Mouse (Mus musculus): ENCODE measurements around the gene Zscan5b. TPM values are rescaled to one million over a fixed set of nuclear protein-coding genes. Genes with fewer than 3 reads are reported as not detected.

The Zscan5b gene
- total and polyA plus RNA-seq, 3 experiments = not detected

Other genes with a start within 250 kb of the Zscan5b start
- gene Vmn1r65, start 211.3 kb upstream of the Zscan5b start, total RNA-seq (2021) = not detected
- gene Vmn1r65, start 211.3 kb upstream of the Zscan5b start, polyA plus RNA-seq (2012; rRNA removed) = not detected in 2 replicates
- gene Nlrp4c, start 177.1 kb upstream of the Zscan5b start, total RNA-seq (2021) = not detected
- not detected in 2 replicates for gene Nlrp4c, start 177.1 kb upstream of the Zscan5b start, polyA plus RNA-seq (2012; rRNA removed)
- 10 to 100 TPM; 41.8 to 41.9 TPM for gene Zfp787, start 66.3 kb upstream of the Zscan5b start, total RNA-seq (2021)
- gene Zfp787, start 66.3 kb upstream of the Zscan5b start, polyA plus RNA-seq (2012; rRNA removed) = 73.8 and 87.1 TPM in 2 replicates
- gene Zfp444, start 50.1 kb upstream of the Zscan5b start, total RNA-seq (2021) = 10 to 100 TPM; 22.5 to 31.1 TPM
- gene Zfp444, start 50.1 kb upstream of the Zscan5b start, polyA plus RNA-seq (2012; rRNA removed) = 50.7 and 61.8 TPM in 2 replicates
- gene Galp, start 25.2 kb upstream of the Zscan5b start, total RNA-seq (2021) = not detected
- not detected in 2 replicates for gene Galp, start 25.2 kb upstream of the Zscan5b start, polyA plus RNA-seq (2012; rRNA removed)
- gene Epp13, start 30.4 kb downstream of the Zscan5b start, total RNA-seq (2021) = not detected
- gene Epp13, start 30.4 kb downstream of the Zscan5b start, polyA plus RNA-seq (2012; rRNA removed) = not detected in 2 replicates
- gene Zfp667, start 64.3 kb downstream of the Zscan5b start, total RNA-seq (2021) = 1 to 10 TPM; 6.5 to 6.6 TPM
- gene Zfp667, start 64.3 kb downstream of the Zscan5b start, polyA plus RNA-seq (2012; rRNA removed) = 0.37 and 0.45 TPM in 2 replicates
- 1 to 10 TPM; 2.5 to 3.5 TPM for gene Zfp583, start 109.0 kb downstream of the Zscan5b start, total RNA-seq (2021)
- 0.52 and 1.5 TPM in 2 replicates for gene Zfp583, start 109.0 kb downstream of the Zscan5b start, polyA plus RNA-seq (2012; rRNA removed)
- gene Gm3854, start 121.5 kb downstream of the Zscan5b start, total RNA-seq (2021) = 1 to 10 TPM in 1 of 2 experiments, under 1 TPM in 1; 0.58 to 1.0 TPM
- 0.06 TPM in 1 of 2 replicates, not detected in the other for gene Gm3854, start 121.5 kb downstream of the Zscan5b start, polyA plus RNA-seq (2012; rRNA removed)
- 1 to 10 TPM; 1.9 to 3.0 TPM for gene Zfp78, start 141.0 kb downstream of the Zscan5b start, total RNA-seq (2021)
- 0.02 and 0.20 TPM in 2 replicates for gene Zfp78, start 141.0 kb downstream of the Zscan5b start, polyA plus RNA-seq (2012; rRNA removed)
- gene Zfp28, start 161.0 kb downstream of the Zscan5b start, total RNA-seq (2021) = 1 to 10 TPM; 1.4 to 2.5 TPM
- 1.1 and 1.3 TPM in 2 replicates for gene Zfp28, start 161.0 kb downstream of the Zscan5b start, polyA plus RNA-seq (2012; rRNA removed)
- under 1 TPM; 0.37 to 0.97 TPM for gene Smim17, start 176.4 kb downstream of the Zscan5b start, total RNA-seq (2021)
- gene Smim17, start 176.4 kb downstream of the Zscan5b start, polyA plus RNA-seq (2012; rRNA removed) = 0.03 TPM in 2 replicates
- not detected for gene Gm20715, start 188.0 kb downstream of the Zscan5b start, total RNA-seq (2021)
- gene Gm20715, start 188.0 kb downstream of the Zscan5b start, polyA plus RNA-seq (2012; rRNA removed) = not detected in 2 replicates
- not detected for gene Olfr1344, start 216.4 kb downstream of the Zscan5b start, total RNA-seq (2021)
- 0.34 and 0.76 TPM in 2 replicates for gene Olfr1344, start 216.4 kb downstream of the Zscan5b start, polyA plus RNA-seq (2012; rRNA removed)
- gene Olfr1336, start 233.9 kb downstream of the Zscan5b start, total RNA-seq (2021) = not detected
- not detected in 2 replicates for gene Olfr1336, start 233.9 kb downstream of the Zscan5b start, polyA plus RNA-seq (2012; rRNA removed)
- not detected for gene Olfr1346, start 244.8 kb downstream of the Zscan5b start, total RNA-seq (2021)
- not detected in 2 replicates for gene Olfr1346, start 244.8 kb downstream of the Zscan5b start, polyA plus RNA-seq (2012; rRNA removed)

Measured in adrenal gland, adult 2 months (tissue).